Mouse (Mus musculus): ENCODE measurements around the gene Prss40. TPM values are rescaled to one million over a fixed set of nuclear protein-coding genes. Genes with fewer than 3 reads are reported as not detected.

The Prss40 gene
- polyA plus RNA-seq, 1 experiment from 2014 or later, result not detected

GRCm38 (mm10) chr1:34505970-34506551 lies 54.7 kb downstream of the Prss40 start:
- no peak overlapping the region for H3K27ac ChIP-seq (replicated peaks; ENCODE audit: low read depth, low read length)
- H3K27me3 ChIP-seq (ENCODE audit: control insufficient read depth, insufficient read depth, low read length), result no peaks in the 10 kb centered on the region
- 89% methylated on average over 4 of the region's 4 CpGs for WGBS
- DNase-seq (ENCODE audit: low spot score) (no peak), ATAC-seq (ENCODE audit: insufficient number of reproducible peaks, low FRiP score, low TSS enrichment, low read depth) (no peak)
- H3K9me3 ChIP-seq (ENCODE audit: control insufficient read depth, low read length), result no peaks in the 10 kb centered on the region
- no peak overlapping the region for H3K4me2 ChIP-seq (ENCODE audit: low read depth, severe bottlenecking)
- H3K36me3 ChIP-seq (ENCODE audit: control insufficient read depth, insufficient read depth, low read length), result no peaks in the 10 kb centered on the region
- H3K4me3 ChIP-seq (ENCODE audit: low read depth, low read length), result no peak overlapping the region
- H3K9ac ChIP-seq (ENCODE audit: low read length), result no peak overlapping the region
- no peaks in the 10 kb centered on the region for H3K4me1 ChIP-seq (ENCODE audit: control insufficient read depth, insufficient read depth, low read length)

GRCm38 (mm10) chr1:34505307-34505706 lies 55.4 kb downstream of the Prss40 start:
- Histone ChIP-seq H3K27ac (replicated peaks; ENCODE audit: low read depth, low read length) (no peak overlapping the region), H3K27me3 (ENCODE audit: control insufficient read depth, insufficient read depth, low read length) (no peaks in the 10 kb centered on the region), H3K36me3 (ENCODE audit: control insufficient read depth, insufficient read depth, low read length) (no peaks in the 10 kb centered on the region), H3K9me3 (ENCODE audit: control insufficient read depth, low read length) (no peaks in the 10 kb centered on the region), H3K4me1 (ENCODE audit: control insufficient read depth, insufficient read depth, low read length) (no peaks in the 10 kb centered on the region), H3K4me3 (ENCODE audit: low read depth, low read length) (no peak overlapping the region), H3K4me2 (ENCODE audit: low read depth, severe bottlenecking) (no peak overlapping the region), H3K9ac (ENCODE audit: low read length) (no peak overlapping the region)
- ATAC-seq (ENCODE audit: insufficient number of reproducible peaks, low FRiP score, low TSS enrichment, low read depth) (no peak), DNase-seq (ENCODE audit: low spot score) (no peak)
- 56% methylated on average over 7 of the region's 7 CpGs for WGBS

GRCm38 (mm10) chr1:34502991-34503390 lies 57.8 kb downstream of the Prss40 start:
- no peak overlapping the region for H3K27ac ChIP-seq (replicated peaks; ENCODE audit: low read depth, low read length)
- H3K4me1 ChIP-seq (ENCODE audit: control insufficient read depth, insufficient read depth, low read length), result no peaks in the 10 kb centered on the region
- DNase-seq (ENCODE audit: low spot score) (no peak), ATAC-seq (ENCODE audit: insufficient number of reproducible peaks, low FRiP score, low TSS enrichment, low read depth) (no peak)
- H3K4me2 ChIP-seq (ENCODE audit: low read depth, severe bottlenecking), result no peak overlapping the region
- H3K27me3 ChIP-seq (ENCODE audit: control insufficient read depth, insufficient read depth, low read length), result no peaks in the 10 kb centered on the region
- no peak overlapping the region for H3K4me3 ChIP-seq (ENCODE audit: low read depth, low read length)
- H3K9ac ChIP-seq (ENCODE audit: low read length), result no peak overlapping the region
- no peaks in the 10 kb centered on the region for H3K9me3 ChIP-seq (ENCODE audit: control insufficient read depth, low read length)
- WGBS, result 52% methylated on average over 3 of the region's 3 CpGs
- H3K36me3 ChIP-seq (ENCODE audit: control insufficient read depth, insufficient read depth, low read length), result no peaks in the 10 kb centered on the region

Other genes with a start within 250 kb of the Prss40 start
- gene Ccdc115, start 121.3 kb downstream of the Prss40 start, polyA plus RNA-seq (2014; fragmentation: Nextera tagmentation; extraction: Ambion mirVana), result 52.6 and 53.8 TPM in 2 replicates
- gene Imp4, start 121.1 kb downstream of the Prss40 start, polyA plus RNA-seq (2014; fragmentation: Nextera tagmentation; extraction: Ambion mirVana), result 102 and 118 TPM in 2 replicates
- gene Ptpn18, start 101.2 kb downstream of the Prss40 start, polyA plus RNA-seq (2014; fragmentation: Nextera tagmentation; extraction: Ambion mirVana), result 7.6 and 7.9 TPM in 2 replicates
- not detected in 2 replicates for gene Prss39, start 62.5 kb downstream of the Prss40 start, polyA plus RNA-seq (2014; fragmentation: Nextera tagmentation; extraction: Ambion mirVana)
- gene Cfc1, start 25.3 kb downstream of the Prss40 start, polyA plus RNA-seq (2014; fragmentation: Nextera tagmentation; extraction: Ambion mirVana), result not detected in 2 replicates
- gene Amer3, start 18.7 kb upstream of the Prss40 start, polyA plus RNA-seq (2014; fragmentation: Nextera tagmentation; extraction: Ambion mirVana), result 0.05 TPM in 1 of 2 replicates, not detected in the other

Measured in limb, embryonic 11.5 days (tissue).